In genomic region chr14:118481779-118482178, GRCm38 (mm10) we compare ENCODE assay signal across 19 mouse cellular contexts.
A peak's percentile ranks its signal among the peaks of the same experiment; 100 is the strongest.
DNase-seq lines count a peak whose midpoint lies in the region; ATAC-seq and TF ChIP-seq lines count a peak whose summit lies in the region.
"Had no signal": no experiment of that assay in that cellular context is flagged by ENCODE, and none has a peak within 500 bp of the region (broad histone marks: within the 10 kb centered on the region; RNA-seq: fewer than 3 reads in every experiment).

No protein-coding gene starts in this region.

- dilution Hi-C loops in CH12.LX (cut with MboI; ENCODE audit: extremely low pct_ligation_motif_present, extremely low pct_unique_long_range_greater_than_20kb, low sequenced_read_pairs) = no loop called here

- no peak for TF ChIP-seq CTCF in stomach, postnatal 0 days (IDR thresholded peaks at IDR 0.05; ENCODE audit: low read depth)
- no peak for TF ChIP-seq CTCF in CH12.LX (conservative IDR thresholded peaks at IDR 0.05 in 1 of 2, IDR thresholded peaks at IDR 0.05 in 1 of 2; ENCODE audit: low read depth in 2 of 2, low read length in 2 of 2)
- TF ChIP-seq CTCF in forebrain, postnatal 0 days (IDR thresholded peaks at IDR 0.05; ENCODE audit: low read depth) = no peak

- ATAC-seq in stomach, embryonic 15.5 days (ENCODE audit: insufficient read depth, low FRiP score, low read depth) = no peak
- ATAC-seq in stomach, postnatal 0 days (ENCODE audit: low FRiP score, low TSS enrichment) = no peak
- ATAC-seq in forebrain, postnatal 0 days = no peak
- ATAC-seq: CD4-positive, CD25-positive, alpha-beta regulatory T cell, adult 4 months; forebrain, embryonic 13.5 days; forebrain, embryonic 15.5 days had no signal

- WGBS in stomach, embryonic 15.5 days = 63% methylated on average over 5 of the region's 5 CpGs
- WGBS in stomach, postnatal 0 days = 59% methylated on average over 5 of the region's 5 CpGs
- WGBS in forebrain, postnatal 0 days = 88% methylated on average over 5 of the region's 5 CpGs

- no peaks in the 10 kb centered on the region for H3K79me2 ChIP-seq in CH12.LX (replicated peaks; ENCODE audit: control insufficient read depth, extremely low read depth, insufficient read depth, poor library complexity, severe bottlenecking)

- TF ChIP-seq POLR2A in CH12.LX (IDR thresholded peaks at IDR 0.05; ENCODE audit: low read depth, low read length) = no peak

- no peaks in the 10 kb centered on the region for H3K4me1 ChIP-seq in stomach, embryonic 15.5 days
- no peaks in the 10 kb centered on the region for H3K4me1 ChIP-seq in stomach, postnatal 0 days (replicated peaks; ENCODE audit: control insufficient read depth, insufficient read depth)
- peaks cover 16 to 57% of the 10 kb centered on the region in 2 experiments for H3K4me1 ChIP-seq in CH12.LX (ENCODE audit: control insufficient read depth in 1 of 2, insufficient read depth in 2 of 2)
- H3K4me1 ChIP-seq in forebrain, postnatal 0 days (ENCODE audit: insufficient read depth) = no peaks in the 10 kb centered on the region
- H3K4me1 ChIP-seq: embryonic facial prominence, embryonic 10.5 days; embryonic facial prominence, embryonic 12.5 days; forebrain, embryonic 13.5 days; forebrain, embryonic 15.5 days had no signal

- H3K9ac ChIP-seq in stomach, embryonic 15.5 days = no peak overlapping the region
- H3K9ac ChIP-seq in stomach, postnatal 0 days (ENCODE audit: low read length) = no peak overlapping the region
- no peak overlapping the region; the same call in 1 of the 2 replicates for H3K9ac ChIP-seq in CH12.LX (ENCODE audit: insufficient read depth, low read depth)
- no peak overlapping the region for H3K9ac ChIP-seq in forebrain, postnatal 0 days
- H3K9ac ChIP-seq: embryonic facial prominence, embryonic 12.5 days; forebrain, embryonic 13.5 days; forebrain, embryonic 15.5 days had no signal

- no peak overlapping the region for H3K4me3 ChIP-seq in stomach, embryonic 15.5 days (replicated peaks)
- H3K4me3 ChIP-seq in stomach, postnatal 0 days (ENCODE audit: low read depth, low read length) = no peak overlapping the region
- H3K4me3 ChIP-seq in CH12.LX (replicated peaks in 1 of 3; ENCODE audit: low read depth in 2 of 3, low read length in 2 of 3, poor library complexity in 1 of 3) = no peak overlapping the region
- H3K4me3 ChIP-seq in forebrain, postnatal 0 days (ENCODE audit: low read depth, low read length) = no peak overlapping the region
- H3K4me3 ChIP-seq: embryonic facial prominence, embryonic 10.5 days; embryonic facial prominence, embryonic 12.5 days; forebrain, embryonic 13.5 days; forebrain, embryonic 15.5 days had no signal

- no peak for TF ChIP-seq RAD21 in CH12.LX (IDR thresholded peaks at IDR 0.05; ENCODE audit: low read depth, low read length)

- H3K4me2 ChIP-seq in stomach, embryonic 15.5 days = no peak overlapping the region
- no peak overlapping the region for H3K4me2 ChIP-seq in stomach, postnatal 0 days (replicated peaks; ENCODE audit: low read depth)
- H3K4me2 ChIP-seq in CH12.LX (ENCODE audit: insufficient read depth, low read depth, poor library complexity, severe bottlenecking) = peak overlapping the region; percentile 22; the same call in 1 of the 2 replicates
- H3K4me2 ChIP-seq in forebrain, postnatal 0 days (ENCODE audit: low read depth) = no peak overlapping the region
- H3K4me2 ChIP-seq: embryonic facial prominence, embryonic 12.5 days; forebrain, embryonic 13.5 days; forebrain, embryonic 15.5 days had no signal

- in situ Hi-C loops in CH12.LX (cut with MboI; ENCODE audit: low pct_ligation_motif_present, low pct_unique_long_range_greater_than_20kb, low sequenced_read_pairs) = no loop called here

- DNase-seq in stomach, postnatal 0 days (ENCODE audit: low spot score) = no peak
- DNase-seq in CH12.LX (ENCODE audit: extremely low read depth) = peak; percentile 41
- no peak for DNase-seq in left cerebral cortex, adult 9 months (ENCODE audit: low spot score in 2 of 2)
- no peak for DNase-seq in forebrain, postnatal 0 days
- DNase-seq: adrenal gland, adult 2 months; adrenal gland, postnatal 10 days; adrenal gland, postnatal 25 days; B cell, adult 2 months; cerebellum, adult 11 months; cerebellum, adult 18-20 months; cerebellum, adult 8-10 months; cerebellum, adult 9-11 months; cerebellum, postnatal 14 days had no signal

- H3K27me3 ChIP-seq in stomach, embryonic 15.5 days (replicated peaks) = no peaks in the 10 kb centered on the region
- no peaks in the 10 kb centered on the region for H3K27me3 ChIP-seq in stomach, postnatal 0 days (ENCODE audit: control insufficient read depth, insufficient read depth, low read length)
- H3K27me3 ChIP-seq in CH12.LX (replicated peaks) = no peaks in the 10 kb centered on the region
- H3K27me3 ChIP-seq in forebrain, postnatal 0 days (ENCODE audit: insufficient read depth, low read length) = no peaks in the 10 kb centered on the region
- H3K27me3 ChIP-seq: embryonic facial prominence, embryonic 12.5 days; forebrain, embryonic 15.5 days had no signal

- peak overlapping the region; percentile 28; the same call in 1 of the 2 replicates for H3K27ac ChIP-seq in stomach, embryonic 15.5 days
- no peak overlapping the region for H3K27ac ChIP-seq in stomach, postnatal 0 days (replicated peaks)
- no peak overlapping the region for H3K27ac ChIP-seq in CH12.LX (ENCODE audit: insufficient read depth, low read depth)
- no peak overlapping the region for H3K27ac ChIP-seq in forebrain, postnatal 0 days (ENCODE audit: low read depth, low read length)
- H3K27ac ChIP-seq: embryonic facial prominence, embryonic 10.5 days; embryonic facial prominence, embryonic 12.5 days; forebrain, embryonic 13.5 days; forebrain, embryonic 15.5 days had no signal

- no peaks in the 10 kb centered on the region for H3K36me3 ChIP-seq in stomach, embryonic 15.5 days
- H3K36me3 ChIP-seq in stomach, postnatal 0 days (ENCODE audit: control insufficient read depth, insufficient read depth, low read length) = no peaks in the 10 kb centered on the region
- H3K36me3 ChIP-seq in CH12.LX (replicated peaks in 1 of 2; ENCODE audit: control insufficient read depth in 1 of 2, insufficient read depth in 1 of 2, low read length in 1 of 2) = peaks cover 24 to 32% of the 10 kb centered on the region in 2 experiments
- H3K36me3 ChIP-seq in forebrain, postnatal 0 days (ENCODE audit: insufficient read depth) = no peaks in the 10 kb centered on the region
- H3K36me3 ChIP-seq: embryonic facial prominence, embryonic 10.5 days; embryonic facial prominence, embryonic 12.5 days; forebrain, embryonic 15.5 days had no signal

- no peaks in the 10 kb centered on the region; the same call in 1 of the 2 replicates for H3K9me3 ChIP-seq in stomach, embryonic 15.5 days
- no peaks in the 10 kb centered on the region for H3K9me3 ChIP-seq in stomach, postnatal 0 days (ENCODE audit: control insufficient read depth, low read length)
- H3K9me3 ChIP-seq in CH12.LX (replicated peaks; ENCODE audit: low read length) = no peaks in the 10 kb centered on the region
- H3K9me3 ChIP-seq in forebrain, postnatal 0 days (ENCODE audit: low read length) = no peaks in the 10 kb centered on the region
- H3K9me3 ChIP-seq: embryonic facial prominence, embryonic 10.5 days; embryonic facial prominence, embryonic 12.5 days; forebrain, embryonic 13.5 days; forebrain, embryonic 15.5 days had no signal

- no peak for TF ChIP-seq EP300 in stomach, postnatal 0 days (optimal IDR thresholded peaks at IDR 0.05)
- TF ChIP-seq EP300 in CH12.LX (IDR thresholded peaks at IDR 0.05; ENCODE audit: low read length) = peak; percentile 51; the same call in 1 of the 2 replicates

TF ChIP-seq in CH12.LX, 34 proteins besides CTCF, POLR2A, EP300 and RAD21 (continues in another document):
- no peak for TF ChIP-seq SMC3 (IDR thresholded peaks at IDR 0.05; ENCODE audit: low read depth, low read length)
- TF ChIP-seq GABPA (IDR thresholded peaks at IDR 0.05; ENCODE audit: insufficient replicate concordance, low read depth, low read length) = no peak
- no peak for TF ChIP-seq MXI1 (IDR thresholded peaks at IDR 0.05; ENCODE audit: low read depth, low read length)
- no peak for TF ChIP-seq USF1 (IDR thresholded peaks at IDR 0.05; ENCODE audit: low read depth, low read length)
- peak; percentile 87 for TF ChIP-seq MEF2A (IDR thresholded peaks at IDR 0.05; ENCODE audit: borderline replicate concordance, low read depth, low read length)
- no peak for TF ChIP-seq NRF1 (IDR thresholded peaks at IDR 0.05; ENCODE audit: low read depth, low read length)
- TF ChIP-seq JUN (IDR thresholded peaks at IDR 0.05; ENCODE audit: insufficient read depth, low read depth, low read length) = peak; percentile 38; the same call in 1 of the 2 replicates
- no peak for TF ChIP-seq USF2 (conservative IDR thresholded peaks at IDR 0.05; ENCODE audit: low read depth, low read length)
- no peak for TF ChIP-seq ZKSCAN1 (IDR thresholded peaks at IDR 0.05; ENCODE audit: borderline replicate concordance, low read depth, low read length)
- TF ChIP-seq UBTF (IDR thresholded peaks at IDR 0.05; ENCODE audit: low read depth, low read length) = no peak
- no peak for TF ChIP-seq MAX (IDR thresholded peaks at IDR 0.05; ENCODE audit: low read length)
- peak; percentile 54 for TF ChIP-seq BHLHE40 (IDR thresholded peaks at IDR 0.05; ENCODE audit: low read depth, low read length)
- no peak for TF ChIP-seq ZC3H11A (IDR thresholded peaks at IDR 0.05; ENCODE audit: low read depth, low read length)
- peak; percentile 77 for TF ChIP-seq IRF4 (IDR thresholded peaks at IDR 0.05; ENCODE audit: low read depth, low read length)
- TF ChIP-seq NELFE (IDR thresholded peaks at IDR 0.05; ENCODE audit: low read depth, low read length) = no peak
- TF ChIP-seq RCOR1 (conservative IDR thresholded peaks at IDR 0.05; ENCODE audit: low read depth, low read length) = no peak
- TF ChIP-seq TBP (conservative IDR thresholded peaks at IDR 0.05; ENCODE audit: low read depth, low read length) = no peak
- TF ChIP-seq ELF1 (IDR thresholded peaks at IDR 0.05; ENCODE audit: low read depth, low read length) = no peak
- TF ChIP-seq CHD1 (IDR thresholded peaks at IDR 0.05; ENCODE audit: low read depth, low read length) = no peak
- TF ChIP-seq POLR2AphosphoS2 (IDR thresholded peaks at IDR 0.05; ENCODE audit: low read depth, low read length) = no peak
- no peak for TF ChIP-seq MYC (IDR thresholded peaks at IDR 0.05; ENCODE audit: low read depth, low read length)
- TF ChIP-seq KAT2A (IDR thresholded peaks at IDR 0.05; ENCODE audit: insufficient replicate concordance, low read length) = no peak
- TF ChIP-seq TCF12 (IDR thresholded peaks at IDR 0.05; ENCODE audit: low read depth, low read length) = peak; percentile 57; the same call in 1 of the 2 replicates
- TF ChIP-seq MAZ (IDR thresholded peaks at IDR 0.05; ENCODE audit: low read depth, low read length) = no peak
- peak; percentile 65; the same call in 1 of the 2 replicates for TF ChIP-seq ETS1 (conservative IDR thresholded peaks at IDR 0.05; ENCODE audit: low read depth, low read length)
- peak; percentile 44; the same call in 1 of the 2 replicates for TF ChIP-seq ZNF384 (IDR thresholded peaks at IDR 0.05; ENCODE audit: low read depth, low read length)
- TF ChIP-seq SIN3A (IDR thresholded peaks at IDR 0.05; ENCODE audit: low read length) = no peak
